Mouse (Mus musculus) testis, adult 2 months (tissue): ENCODE results near the gene Chgb.

Source experiments
- CTCF ChIP-seq: fragments of 200-500 bp; IDR thresholded peaks from 2 replicates; pipeline ENCODE4 v1.5.1; 2012; ENCODE audit warnings: low read depth, mild to moderate bottlenecking, inconsistent platforms, low read length, moderate library complexity; ENCODE audit not compliant: control insufficient read depth, insufficient read depth, insufficient replicate concordance
- POLR2A ChIP-seq: fragments of 200-500 bp; IDR thresholded peaks from 2 replicates; pipeline ENCODE4 v1.6.1; 2012; ENCODE audit warnings: low read depth, mild to moderate bottlenecking, inconsistent platforms, low read length, moderate library complexity; ENCODE audit not compliant: control insufficient read depth

DNA sequence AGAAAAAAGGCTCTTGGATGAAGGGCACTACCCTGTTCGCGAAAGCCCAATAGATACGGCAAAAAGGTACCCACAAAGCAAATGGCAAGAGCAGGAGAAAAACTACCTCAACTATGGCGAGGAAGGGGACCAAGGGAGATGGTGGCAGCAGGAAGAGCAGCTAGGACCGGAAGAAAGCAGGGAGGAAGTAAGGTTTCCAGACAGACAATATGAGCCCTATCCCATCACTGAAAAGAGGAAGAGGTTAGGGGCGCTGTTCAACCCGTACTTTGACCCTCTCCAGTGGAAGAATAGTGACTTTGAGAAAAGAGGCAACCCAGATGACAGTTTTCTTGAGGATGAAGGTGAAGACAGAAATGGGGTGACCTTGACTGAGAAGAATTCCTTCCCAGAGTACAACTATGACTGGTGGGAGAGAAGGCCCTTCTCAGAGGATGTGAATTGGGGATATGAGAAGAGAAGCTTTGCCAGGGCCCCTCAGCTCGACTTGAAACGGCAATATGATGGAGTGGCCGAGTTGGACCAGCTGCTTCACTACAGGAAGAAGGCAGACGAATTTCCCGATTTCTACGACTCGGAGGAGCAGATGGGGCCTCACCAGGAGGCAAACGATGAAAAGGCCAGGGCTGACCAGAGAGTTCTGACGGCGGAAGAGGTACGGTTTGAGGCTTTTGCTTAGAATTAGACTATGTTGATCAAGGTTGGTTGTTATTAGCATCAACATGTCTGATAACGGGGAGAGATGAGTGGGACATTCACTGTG lies 12.5 kb downstream of the Chgb start:
- TF ChIP-seq CTCF (no peak), POLR2A (no peak)
